Mouse (Mus musculus): Measurements from ENCODE around the gene Arntl. TPM values are rescaled to one million over a fixed set of nuclear protein-coding genes. Genes with fewer than 3 reads are reported as not detected.

The Arntl gene
- total and polyA plus RNA-seq, 3 experiments = 2.6 to 4.6 (median 3.3) TPM

DNA sequence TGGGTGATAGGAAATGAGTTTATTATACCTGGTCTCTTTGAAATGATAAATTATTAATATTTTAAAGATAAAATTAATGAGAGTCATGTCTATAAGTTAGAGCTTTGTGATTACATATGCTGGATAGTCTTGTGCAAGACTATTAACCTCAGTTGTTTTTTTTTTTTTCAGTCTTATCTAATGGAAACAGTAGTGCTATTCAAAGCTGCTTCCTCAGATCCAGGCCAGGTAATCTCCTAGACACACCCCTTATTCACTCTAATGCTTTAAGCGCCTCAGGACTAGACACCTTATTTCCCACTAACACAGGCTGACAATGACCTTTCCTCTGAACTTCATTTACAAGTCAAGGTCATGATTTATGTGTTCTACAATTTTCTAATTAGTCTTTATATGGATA lies 141.8 kb downstream of the Arntl start:
- in situ Hi-C loops (cut with MboI; ENCODE audit: low pct_ligation_motif_present, low pct_unique_long_range_greater_than_20kb, low sequenced_read_pairs) = no loop called here

More for the DNA sequence above, 141.8 kb downstream of the Arntl start:
- TF ChIP-seq SIN3A (IDR thresholded peaks at IDR 0.05; ENCODE audit: low read length) (no peak), CHD1 (IDR thresholded peaks at IDR 0.05; ENCODE audit: low read depth, low read length) (no peak), POLR2AphosphoS2 (IDR thresholded peaks at IDR 0.05; ENCODE audit: low read depth, low read length) (no peak), USF2 (conservative IDR thresholded peaks at IDR 0.05; ENCODE audit: low read depth, low read length) (no peak), MAX (IDR thresholded peaks at IDR 0.05; ENCODE audit: low read length) (no peak), SMC3 (IDR thresholded peaks at IDR 0.05; ENCODE audit: low read depth, low read length) (no peak)
- dilution Hi-C loops (cut with MboI; ENCODE audit: extremely low pct_ligation_motif_present, extremely low pct_unique_long_range_greater_than_20kb, low sequenced_read_pairs) = no loop called here
- Histone ChIP-seq H3K9ac (ENCODE audit: insufficient read depth, low read depth) (no peak overlapping the region), H3K79me2 (replicated peaks; ENCODE audit: control insufficient read depth, extremely low read depth, insufficient read depth, poor library complexity, severe bottlenecking) (no peaks in the 10 kb centered on the region), H3K27ac (ENCODE audit: insufficient read depth, low read depth) (no peak overlapping the region), H3K4me3 (replicated peaks in 1 of 3; ENCODE audit: low read depth in 2 of 3, low read length in 2 of 3, poor library complexity in 1 of 3) (no peak overlapping the region), H3K9me3 (replicated peaks; ENCODE audit: low read length) (no peaks in the 10 kb centered on the region), H3K36me3 (replicated peaks in 1 of 2; ENCODE audit: control insufficient read depth in 1 of 2, insufficient read depth in 1 of 2, low read length in 1 of 2) (peaks cover 0 to 2% of the 10 kb centered on the region in 2 experiments), H3K4me2 (ENCODE audit: insufficient read depth, low read depth, poor library complexity, severe bottlenecking) (no peak overlapping the region), H3K4me1 (ENCODE audit: control insufficient read depth in 1 of 2, insufficient read depth in 2 of 2) (no peaks in the 10 kb centered on the region), H3K27me3 (replicated peaks) (no peaks in the 10 kb centered on the region)
- no peak for DNase-seq (ENCODE audit: extremely low read depth)

Other genes with a start within 250 kb of the Arntl start
- 17.0 and 19.3 TPM in 2 replicates for gene Btbd10, start 161.9 kb downstream of the Arntl start, total RNA-seq (2012; rRNA removed)
- gene Btbd10, start 161.9 kb downstream of the Arntl start, total RNA-seq (2014; rRNA removed) = 23.9 and 27.9 TPM in 2 replicates
- 13.6 and 14.0 TPM in 2 replicates for gene Btbd10, start 161.9 kb downstream of the Arntl start, polyA plus RNA-seq (2012; ENCODE audit: insufficient read length, low read depth)
- gene Pth, start 181.1 kb downstream of the Arntl start, total RNA-seq (2012; rRNA removed) = not detected in 2 replicates
- not detected in 2 replicates for gene Pth, start 181.1 kb downstream of the Arntl start, total RNA-seq (2014; rRNA removed)
- not detected in 2 replicates for gene Pth, start 181.1 kb downstream of the Arntl start, polyA plus RNA-seq (2012; ENCODE audit: insufficient read length, low read depth)